Mouse (Mus musculus): ENCODE results near the gene Fam136a. TPM values are rescaled to one million over a fixed set of nuclear protein-coding genes. Genes with fewer than 3 reads are reported as not detected.

Fam136a gene
- total RNA-seq, 1 experiment from 2014 or later = 63.1 TPM

DNA sequence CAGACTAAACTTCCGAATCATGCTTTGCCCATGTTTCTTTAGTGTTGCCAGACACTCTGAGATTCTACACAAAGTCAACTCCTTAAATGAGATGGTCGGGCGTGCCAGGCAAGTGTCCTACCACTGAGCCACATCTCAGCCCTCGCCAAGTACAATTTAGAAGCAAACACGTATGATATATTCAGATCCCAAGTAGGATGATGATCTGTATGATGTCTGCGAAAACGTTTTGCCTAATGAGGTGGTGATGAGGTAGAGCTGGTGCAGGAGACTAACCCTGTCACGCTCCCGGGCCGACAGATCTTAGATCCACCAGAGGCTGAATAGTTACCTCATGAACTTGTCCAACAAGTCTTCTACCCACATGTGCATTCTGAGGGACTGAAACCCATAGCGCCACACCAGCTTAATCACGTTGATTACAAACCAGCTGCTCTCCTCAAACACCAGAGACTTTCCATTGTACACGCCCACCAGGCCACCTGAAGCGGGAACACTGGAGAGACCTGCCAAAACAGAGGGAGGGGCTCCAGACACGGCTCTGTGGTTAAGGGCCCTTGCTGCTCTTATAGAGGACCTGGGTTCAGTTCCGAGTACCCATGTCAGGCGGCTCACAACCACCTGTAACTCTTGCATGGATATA lies 28.8 kb downstream of the Fam136a start:
- ATAC-seq (replicated peaks; ENCODE audit: low read depth, poor library complexity, severe bottlenecking) = no peak

DNA sequence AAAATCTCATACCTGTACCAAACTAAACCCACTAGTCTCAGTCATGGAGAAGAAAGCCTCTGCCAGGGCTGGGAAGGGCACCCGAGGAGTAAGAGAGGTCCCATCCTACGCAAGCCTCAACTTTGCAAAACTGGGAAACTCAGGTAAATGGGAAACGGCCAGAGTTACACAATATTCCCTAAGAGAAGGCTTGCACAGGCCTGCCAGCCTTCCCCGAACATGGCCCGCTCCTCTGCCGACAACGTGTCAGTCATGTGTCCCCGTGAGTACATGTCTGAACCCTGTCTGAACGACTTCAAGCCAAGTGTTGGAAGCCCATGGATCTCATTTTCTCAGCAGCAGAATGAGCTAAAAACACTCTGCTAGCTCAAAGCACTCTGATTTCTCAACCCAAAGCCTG lies 29.6 kb downstream of the Fam136a start:
- no peak for ATAC-seq (replicated peaks; ENCODE audit: low read depth, poor library complexity, severe bottlenecking)

DNA sequence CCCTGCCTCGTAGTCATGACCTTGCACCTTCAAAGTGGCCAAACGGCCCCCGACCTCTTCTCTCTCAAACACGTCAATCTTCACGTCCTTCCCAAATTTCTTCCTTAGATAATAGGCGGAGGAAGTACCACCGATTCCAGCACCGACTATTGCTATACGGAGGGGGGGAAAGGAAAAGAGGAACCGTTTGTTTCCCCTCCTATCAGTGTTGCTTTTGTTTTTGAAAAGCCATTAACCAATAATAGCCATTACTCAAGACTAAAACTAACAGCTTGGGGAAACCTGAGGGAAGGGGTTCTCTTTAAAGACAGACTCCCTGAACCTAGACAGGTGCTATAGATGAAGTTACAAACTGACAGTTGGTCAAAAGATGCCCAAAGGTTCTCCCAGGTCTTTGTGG lies 30.5 kb downstream of the Fam136a start:
- peak; percentile 19 for ATAC-seq (replicated peaks; ENCODE audit: low read depth, poor library complexity, severe bottlenecking)

DNA sequence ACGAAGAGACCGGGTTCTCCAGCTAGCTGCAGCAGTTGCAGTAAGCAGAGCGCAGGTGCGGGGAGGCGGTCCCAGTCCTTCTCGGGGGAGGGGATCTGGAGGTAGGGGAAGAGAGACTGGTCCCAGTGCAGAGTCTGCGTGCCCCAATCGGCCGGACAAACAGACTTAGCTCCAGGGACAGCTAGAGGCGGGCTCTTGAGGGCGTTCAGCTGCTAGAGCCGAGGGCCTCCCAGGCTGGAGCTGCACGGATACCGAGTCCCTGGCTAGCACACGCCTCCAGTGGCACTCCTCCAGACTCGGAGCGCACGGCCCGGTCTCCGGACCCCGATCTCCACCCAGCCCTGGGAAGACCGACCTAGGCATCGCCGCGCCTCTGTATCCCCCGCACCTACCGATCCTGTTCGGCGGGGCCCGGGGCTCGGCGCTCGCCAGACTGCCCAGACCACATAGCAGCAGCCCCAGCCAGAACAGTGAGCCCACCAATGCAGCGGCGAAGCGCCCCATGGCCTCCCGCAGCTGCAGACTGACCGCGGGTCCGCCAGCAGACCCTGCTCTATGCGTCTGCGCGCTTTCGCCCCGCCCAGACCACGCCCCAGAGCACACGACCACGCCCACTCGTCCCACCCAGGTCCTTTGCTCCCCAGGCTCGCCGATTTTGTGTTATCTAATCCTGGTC lies 31.3 kb downstream of the Fam136a start, which contains the start of gene Pcyox1:
TSS of gene Pcyox1 (minus strand) at position 574 of the 676 bp plus-strand sequence.
- ATAC-seq (replicated peaks; ENCODE audit: low read depth, poor library complexity, severe bottlenecking) = peak; percentile 75

DNA sequence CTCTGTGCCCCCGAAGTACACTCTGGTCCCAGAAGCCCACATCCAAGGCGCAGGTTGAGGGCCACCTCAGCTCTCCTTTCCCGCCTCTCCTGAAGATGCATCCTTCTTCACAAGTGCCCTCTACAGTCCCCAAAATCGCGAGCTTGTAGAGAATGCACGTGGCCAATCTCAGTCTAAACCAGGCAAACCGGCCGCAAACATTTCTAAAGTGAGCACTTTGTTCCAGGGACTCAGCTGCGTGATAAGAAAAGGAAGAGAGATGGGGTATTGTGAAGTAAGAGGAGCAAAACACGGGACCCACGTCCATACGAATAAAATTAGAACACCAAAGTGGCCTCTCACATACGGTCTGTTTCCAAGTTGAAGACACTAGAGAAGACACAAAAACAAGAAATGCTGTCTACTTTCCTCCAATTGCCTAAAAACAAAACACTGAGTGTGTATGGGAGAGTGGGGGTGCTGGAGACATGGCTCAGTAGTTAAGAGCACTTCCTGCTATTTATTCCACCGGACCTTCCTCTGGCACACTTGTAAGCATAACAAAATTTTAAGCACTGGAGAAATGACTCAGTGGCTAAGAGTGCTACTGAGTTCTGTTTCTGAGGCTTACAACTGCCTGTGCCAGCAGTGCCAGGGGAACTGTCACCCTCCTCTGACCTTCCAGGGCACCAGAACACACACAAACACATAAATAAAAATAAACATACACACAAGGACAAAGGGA lies 32.0 kb downstream of the Fam136a start:
- ATAC-seq (replicated peaks; ENCODE audit: low read depth, poor library complexity, severe bottlenecking) = no peak

DNA sequence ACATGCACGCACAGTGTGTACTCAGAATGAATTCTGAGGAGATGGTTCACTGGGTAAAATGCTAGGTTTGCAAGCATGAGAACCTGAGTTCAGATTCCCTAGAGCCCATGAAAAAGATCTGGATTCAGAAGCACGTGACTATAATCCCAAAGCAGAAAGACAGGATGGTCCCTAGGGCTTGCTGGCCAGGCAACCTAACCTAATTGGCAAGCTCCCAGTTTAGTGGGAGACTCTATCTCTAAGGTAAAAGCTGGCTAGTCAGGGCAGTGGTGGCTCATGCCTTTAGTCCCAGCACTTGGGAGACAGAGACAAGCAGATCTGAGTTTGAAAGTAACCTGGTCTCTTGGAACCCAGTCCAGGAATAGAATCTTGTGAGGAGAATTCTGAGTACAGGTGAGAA lies 33.5 kb downstream of the Fam136a start:
- ATAC-seq (replicated peaks; ENCODE audit: low read depth, poor library complexity, severe bottlenecking) = no peak

DNA sequence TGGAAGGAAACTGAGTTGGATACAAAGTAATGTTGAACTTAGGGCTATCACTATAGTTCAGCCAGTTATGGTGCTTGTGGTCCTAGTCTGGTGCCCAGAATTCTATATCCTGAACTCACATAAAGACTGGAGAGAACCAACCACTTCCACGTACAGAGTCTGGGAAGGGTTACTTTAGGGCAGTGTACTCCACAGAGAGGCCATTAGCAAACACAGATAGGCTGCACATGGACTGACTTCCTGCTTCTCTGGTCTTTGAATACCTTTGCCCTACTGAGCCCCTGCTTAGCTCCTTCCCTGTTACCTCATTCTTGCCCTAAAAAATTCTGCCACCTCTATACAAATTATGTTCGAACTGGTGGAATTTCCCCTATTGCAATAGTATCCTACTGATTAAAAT lies 34.5 kb downstream of the Fam136a start:
- no peak for ATAC-seq (replicated peaks; ENCODE audit: low read depth, poor library complexity, severe bottlenecking)

DNA sequence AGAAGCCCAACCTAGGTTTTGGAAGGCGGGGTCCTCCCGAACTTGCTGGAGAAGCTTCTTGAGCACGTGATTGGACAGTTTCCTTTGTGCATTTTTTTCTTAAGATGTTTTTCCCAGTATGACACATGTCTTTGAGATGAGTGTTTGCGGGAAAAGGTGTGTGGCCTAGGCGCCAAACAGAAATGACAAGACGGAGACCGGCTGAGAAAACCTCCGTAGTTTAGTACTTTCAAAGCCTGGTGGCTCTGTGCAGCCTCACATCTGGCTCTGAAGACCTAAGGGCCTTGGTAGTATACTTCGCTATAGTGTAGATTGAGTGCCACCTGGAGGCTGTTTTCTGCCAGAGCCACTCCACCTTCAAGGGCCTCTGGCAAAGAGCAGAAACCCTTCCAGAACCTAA lies 35.5 kb downstream of the Fam136a start:
- peak; percentile 60 for ATAC-seq (replicated peaks; ENCODE audit: low read depth, poor library complexity, severe bottlenecking)

DNA sequence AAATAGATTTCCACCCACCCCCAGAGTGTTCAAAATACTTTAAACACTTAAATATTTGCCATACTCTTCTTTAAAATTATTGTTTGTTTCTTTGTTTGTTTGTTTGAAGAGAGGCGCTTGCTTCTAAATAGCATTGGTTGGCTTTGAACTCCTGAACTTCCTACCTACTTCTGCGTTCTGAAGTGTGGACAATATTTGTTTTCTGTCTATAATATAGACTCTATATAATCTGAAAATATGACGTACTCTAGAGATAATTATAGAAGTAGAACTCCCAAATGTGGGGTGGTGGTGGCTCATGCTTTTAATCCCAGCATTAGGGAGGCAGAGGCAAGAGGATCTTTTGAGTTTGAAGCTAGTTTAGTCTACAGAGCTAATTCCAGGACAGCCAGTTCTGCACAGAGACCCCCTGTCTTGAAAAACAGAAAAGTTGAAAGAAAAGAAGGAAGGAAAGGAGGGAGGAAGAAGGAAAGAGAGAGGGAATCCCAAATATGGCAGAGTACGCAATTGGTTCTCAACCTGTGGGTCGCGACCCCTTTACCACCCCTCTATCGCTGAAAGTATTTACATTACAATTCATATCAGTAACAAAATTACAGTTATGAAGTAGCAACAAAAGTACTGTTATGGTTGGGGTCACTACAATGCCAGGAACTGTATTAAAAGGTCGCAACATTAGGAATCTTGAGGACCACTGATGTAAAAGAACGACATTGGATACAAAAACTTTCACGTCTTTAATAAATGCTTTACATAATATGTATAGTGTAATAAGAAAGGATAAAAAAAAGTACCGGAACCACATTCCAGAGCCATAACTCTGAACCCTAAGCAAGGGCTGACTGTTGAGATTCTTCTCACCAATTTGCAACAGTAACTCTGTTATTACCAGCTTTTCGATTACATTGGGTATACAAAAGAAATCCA lies 37.5 kb downstream of the Fam136a start:
- ATAC-seq (replicated peaks; ENCODE audit: low read depth, poor library complexity, severe bottlenecking) = no peak

DNA sequence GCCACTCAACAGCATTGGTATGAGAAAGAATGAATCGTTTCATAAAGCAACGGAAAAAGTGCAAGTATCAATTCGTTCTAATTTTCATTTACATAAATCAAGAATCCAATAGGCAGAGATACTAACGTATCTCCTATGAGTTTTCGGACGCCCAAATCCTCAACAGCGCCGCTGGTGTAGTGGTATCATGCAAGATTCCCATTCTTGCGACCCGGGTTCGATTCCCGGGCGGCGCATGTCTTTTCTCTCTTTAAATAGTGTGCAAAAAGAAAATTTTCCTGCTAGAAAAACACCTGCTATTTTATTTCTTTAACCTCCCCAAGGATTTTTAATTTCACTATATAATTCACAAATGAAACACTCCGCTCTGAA lies 38.3 kb downstream of the Fam136a start:
- peak; percentile 40 for ATAC-seq (replicated peaks; ENCODE audit: low read depth, poor library complexity, severe bottlenecking)

DNA sequence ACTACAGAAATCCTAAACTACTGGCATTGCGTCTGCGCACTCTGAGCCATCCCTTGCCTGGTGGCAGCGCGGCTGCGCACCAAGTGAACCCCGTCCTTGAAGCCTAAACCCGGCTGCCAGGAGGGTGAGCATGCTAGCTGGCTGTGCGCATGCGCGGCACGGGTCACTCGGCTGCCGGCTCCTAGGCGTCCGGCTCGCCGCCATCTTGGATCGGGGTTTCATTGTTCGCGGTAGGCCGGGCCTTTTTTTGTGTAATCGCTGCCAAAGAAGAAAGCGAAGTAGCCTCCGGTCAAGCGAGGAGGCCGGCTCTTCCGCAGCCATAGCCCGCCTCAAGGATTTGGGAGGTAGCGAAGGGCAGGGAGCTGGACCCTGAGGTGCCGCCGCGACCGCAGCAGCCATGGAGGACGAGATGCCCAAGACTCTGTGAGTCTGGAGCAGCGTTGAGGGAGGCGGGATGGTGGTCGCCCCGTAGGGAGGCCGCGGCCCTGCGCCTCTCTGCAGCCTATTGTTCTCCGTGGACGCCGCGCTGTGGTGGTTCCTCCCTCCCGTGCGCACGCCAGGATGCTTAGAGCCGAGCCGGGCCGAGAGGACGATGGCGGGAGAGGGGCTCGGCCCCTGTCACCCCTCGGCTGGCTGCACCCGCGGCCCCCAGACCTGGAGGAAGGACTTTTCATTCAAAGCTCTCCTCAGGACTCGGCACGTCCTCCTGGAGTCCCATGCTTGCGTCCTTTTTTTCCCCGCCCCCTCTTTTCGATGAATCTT lies 38.8 kb downstream of the Fam136a start, which contains the start of gene Tia1:
TSS of gene Tia1 (plus strand) at position 120 of the 762 bp plus-strand sequence.
- peak; percentile 90 for ATAC-seq (replicated peaks; ENCODE audit: low read depth, poor library complexity, severe bottlenecking)

DNA sequence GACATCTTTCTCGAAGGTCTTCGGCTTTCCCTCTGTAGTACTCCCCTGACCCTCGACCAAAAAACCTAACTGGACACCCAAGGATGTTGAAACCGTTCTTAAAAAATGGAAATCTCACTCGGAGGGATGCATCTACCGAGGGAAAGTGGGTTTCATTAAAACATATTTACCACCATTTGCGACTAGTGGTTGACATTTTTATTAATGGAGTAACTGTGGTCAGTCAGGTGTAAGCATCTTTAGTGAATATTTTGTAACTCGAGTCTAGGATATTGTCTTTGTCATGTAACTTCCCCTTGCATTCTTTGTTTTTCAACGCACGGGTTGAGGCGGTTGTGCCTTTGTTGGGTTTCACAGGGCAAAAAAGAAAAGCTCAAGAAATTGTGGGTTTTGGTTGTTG lies 39.5 kb downstream of the Fam136a start:
- no peak for ATAC-seq (replicated peaks; ENCODE audit: low read depth, poor library complexity, severe bottlenecking)

DNA sequence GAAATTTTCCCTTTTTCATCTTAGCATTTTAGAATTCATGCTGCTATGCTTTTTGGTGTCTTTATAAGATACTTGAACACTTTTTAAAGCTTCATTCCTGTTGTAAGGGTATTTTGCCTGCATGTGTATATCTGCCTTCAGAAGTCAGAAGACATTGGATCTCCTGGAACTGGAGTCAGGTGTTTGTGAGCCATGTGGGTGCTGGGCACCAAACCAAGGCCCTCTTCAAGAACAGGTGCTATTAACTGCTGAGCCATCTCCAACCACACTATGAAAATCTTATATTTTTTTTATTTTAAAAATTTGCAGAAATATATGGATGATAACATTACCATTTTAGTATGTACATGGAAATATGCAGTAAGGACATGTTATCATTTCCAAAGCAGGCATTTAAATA lies 40.9 kb downstream of the Fam136a start:
- no peak for ATAC-seq (replicated peaks; ENCODE audit: low read depth, poor library complexity, severe bottlenecking)

DNA sequence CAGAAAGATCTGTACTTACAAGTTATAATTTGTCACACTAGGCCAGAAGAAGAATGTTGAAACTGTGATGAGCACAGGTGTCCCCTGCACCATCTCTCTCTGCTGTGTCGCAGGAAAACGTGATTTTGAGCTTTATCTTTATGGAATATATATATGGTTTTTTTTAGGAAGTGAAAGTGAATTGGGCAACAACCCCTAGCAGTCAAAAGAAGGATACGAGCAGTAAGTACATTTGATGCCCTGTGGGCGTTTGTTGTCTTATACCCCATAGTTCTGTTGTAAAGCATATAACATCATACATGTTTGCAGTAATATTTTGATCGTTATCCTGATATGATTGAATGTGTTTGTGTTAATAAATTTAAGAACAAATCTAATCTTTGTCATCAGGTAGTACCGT lies 53.3 kb downstream of the Fam136a start:
- ATAC-seq (replicated peaks; ENCODE audit: low read depth, poor library complexity, severe bottlenecking) = peak; percentile 63; the same call in 1 of the 2 replicates

DNA sequence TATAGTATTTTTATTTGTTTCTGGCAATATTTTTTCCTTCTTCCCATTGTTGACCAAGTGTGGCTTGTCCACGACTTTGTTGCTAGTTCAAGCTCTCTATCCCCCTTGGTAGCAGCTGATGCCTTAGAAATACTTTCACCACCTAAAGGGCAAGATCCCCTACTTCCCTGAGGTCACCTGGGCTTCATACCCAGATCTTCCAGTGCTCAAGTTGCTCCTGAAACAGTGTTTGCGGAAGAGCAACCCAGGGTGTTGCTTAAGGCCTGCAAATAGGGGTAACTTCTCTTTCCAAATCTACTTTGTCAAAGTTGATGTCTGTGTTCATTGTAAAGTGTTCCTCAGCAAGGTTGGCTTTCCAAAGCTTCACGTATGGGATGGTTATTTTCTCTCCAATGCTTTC lies 53.8 kb downstream of the Fam136a start:
- ATAC-seq (replicated peaks; ENCODE audit: low read depth, poor library complexity, severe bottlenecking) = no peak
